Mouse (Mus musculus) spleen, adult 2 months (tissue): Measurements from ENCODE around the gene Ptk7. TPM values are rescaled to one million over a fixed set of nuclear protein-coding genes. Genes with fewer than 3 reads are reported as not detected.

ENCODE experiments used
- DNase-seq, 2 experiments: peaks; one replicate each; pipeline versions ENCODE4 v3.0.0 to v3.0.0-alpha.2; 2012 to 2021; ENCODE audit warnings: low spot score in 2 of 2, low read depth in 1 of 2
- H3K27ac ChIP-seq: fragments of 200-500 bp; 2 replicates; pipeline ENCODE4 v1.5.1; 2012; ENCODE audit warnings: low read length, inconsistent platforms; ENCODE audit not compliant: insufficient read depth
- H3K27me3 ChIP-seq: fragments of 200-500 bp; 2 replicates; pipeline ENCODE4 v1.6.1; 2012; ENCODE audit warnings: mild to moderate bottlenecking, moderate library complexity, low read length, inconsistent platforms; ENCODE audit not compliant: control insufficient read depth, insufficient read depth
- H3K36me3 ChIP-seq: fragments of 200-500 bp; 2 replicates; pipeline ENCODE4 v1.6.1; 2012; ENCODE audit warnings: mild to moderate bottlenecking, low read length, inconsistent platforms; ENCODE audit not compliant: control insufficient read depth, insufficient read depth
- H3K4me1 ChIP-seq: fragments of 200-500 bp; 2 replicates; pipeline ENCODE4 v1.6.1; 2011; ENCODE audit warnings: inconsistent platforms; ENCODE audit not compliant: control insufficient read depth, insufficient read depth, insufficient read length
- H3K4me3 ChIP-seq: fragments of 200-500 bp; 2 replicates; pipeline ENCODE4 v1.5.1; 2011; ENCODE audit warnings: mild to moderate bottlenecking, inconsistent platforms; ENCODE audit not compliant: insufficient read depth, insufficient read length; ENCODE audit errors: extremely low read depth
- CTCF ChIP-seq: fragments of 200-500 bp; IDR thresholded peaks from 2 replicates; pipeline ENCODE4 v1.5.1; 2011; ENCODE audit warnings: mild to moderate bottlenecking, inconsistent platforms; ENCODE audit not compliant: insufficient read depth, insufficient read length, insufficient replicate concordance; ENCODE audit errors: extremely low read depth
- POLR2A ChIP-seq: fragments of 200-500 bp; IDR thresholded peaks from 2 replicates; pipeline ENCODE4 v1.6.1; 2011; ENCODE audit warnings: low read depth, low read length, inconsistent platforms
- WGBS: fragments of 180-500 bp; shearing (Covaris S2); methylation state at CpG from one replicate; pipeline ENCODE4 v1.1.7; 2018; 5-methylcytosine and 5-hydroxymethylcytosine counted together
- polyA plus RNA-seq: library from polyadenylated mRNA; depleted of rRNA; stranded (reverse); fragments of >200 nt; gene quantifications from 2 replicates; pipeline ENCODE4 v1.2.3, GENCODE M21; 2012

Ptk7 gene
- polyA plus RNA-seq, 1 experiment: 8.5 TPM

DNA sequence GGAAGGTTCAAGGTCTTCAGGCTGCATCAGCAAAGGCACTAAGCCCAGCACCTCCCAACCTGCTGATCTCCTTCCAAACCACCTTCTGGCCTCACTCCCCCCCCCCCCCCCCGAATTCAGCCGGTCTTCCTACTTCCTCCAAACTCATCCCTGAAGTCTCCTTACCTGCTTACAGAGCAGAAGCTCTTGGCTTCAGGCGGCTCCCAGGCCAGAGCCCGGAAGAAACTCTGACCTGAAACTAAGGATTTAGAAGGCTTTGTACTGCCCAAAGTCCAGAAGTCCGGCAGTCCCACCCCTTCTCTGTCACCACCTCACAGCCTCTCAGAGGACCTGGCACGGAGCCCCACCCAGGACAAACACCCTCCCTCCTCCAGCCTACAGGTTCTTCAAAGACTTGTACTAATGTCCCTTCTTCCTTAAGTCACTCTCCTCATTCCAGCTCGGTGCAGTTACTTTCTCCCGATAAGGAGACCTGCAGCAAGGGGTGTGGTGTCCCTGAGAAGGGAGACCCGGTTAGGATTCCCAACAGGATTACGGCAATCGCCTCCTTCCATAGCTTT, 15.7 kb upstream of the Ptk7 start:
- TF ChIP-seq POLR2A (no peak), CTCF (no peak)
- WGBS: 19% methylated on average over 11 of the region's 11 CpGs
- H3K27ac ChIP-seq: peak overlapping the region; percentile 34; the same call in 1 of the 2 replicates
- peaks cover 5% of the 10 kb centered on the region; the same call in 1 of the 2 replicates for H3K4me1 ChIP-seq
- H3K36me3 ChIP-seq: peaks cover 6% of the 10 kb centered on the region
- no peaks in the 10 kb centered on the region for H3K27me3 ChIP-seq
- H3K4me3 ChIP-seq: peak overlapping the region; percentile 70
- no peak for DNase-seq

DNA sequence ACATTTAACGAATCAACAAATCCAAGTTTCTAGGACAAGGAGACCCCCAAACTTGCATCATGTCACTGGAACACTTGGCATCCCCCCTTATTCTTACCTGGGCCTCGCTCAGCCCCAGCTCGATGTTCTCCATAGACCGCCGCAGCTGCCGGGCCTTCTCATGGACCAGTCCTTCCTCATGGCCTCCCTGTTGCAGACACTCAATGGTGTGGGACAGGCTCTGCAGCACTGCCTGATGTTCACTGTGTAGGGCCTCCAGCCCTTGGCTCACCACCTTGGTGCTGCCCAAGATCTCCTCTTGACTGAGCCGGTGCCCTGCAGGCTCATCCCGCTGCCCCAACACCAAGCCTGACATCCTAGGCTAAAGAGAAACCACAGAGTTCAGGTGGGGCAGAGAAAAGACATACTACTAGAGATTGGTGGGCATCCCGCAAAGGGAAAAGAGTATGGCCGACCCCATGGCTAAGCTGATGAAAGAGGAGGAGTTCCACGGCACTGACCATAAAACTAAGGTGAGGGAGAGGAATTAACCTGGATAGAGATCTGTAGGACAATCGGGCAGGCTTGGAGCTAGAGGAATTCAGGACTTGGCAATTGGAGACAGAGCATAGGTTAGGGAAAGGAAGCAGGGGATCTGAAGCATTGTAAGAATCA, 15.0 kb upstream of the Ptk7 start:
- WGBS: 87% methylated on average over 12 of the region's 12 CpGs

DNA sequence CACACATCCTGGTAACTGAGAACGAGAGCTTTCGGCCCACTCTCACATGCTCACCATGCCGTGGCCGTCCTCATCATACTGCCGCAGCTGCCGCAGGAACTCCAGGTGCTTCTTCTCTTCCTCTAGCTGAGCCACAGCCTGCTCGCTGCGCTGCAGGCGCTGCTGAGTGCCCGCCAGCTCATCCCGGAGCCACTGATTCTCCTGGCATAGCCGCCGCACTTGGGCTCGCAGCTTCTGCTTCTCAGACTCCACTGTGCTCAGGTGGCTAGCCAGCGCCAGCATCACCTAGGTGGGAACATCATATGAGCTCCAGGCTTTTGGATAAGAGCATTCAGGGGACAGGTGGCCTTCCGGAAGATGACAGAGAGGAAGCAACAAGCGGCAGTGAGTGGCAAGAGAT, 12.8 kb upstream of the Ptk7 start:
- H3K36me3 ChIP-seq: peaks cover 13% of the 10 kb centered on the region
- WGBS: 96% methylated on average over 17 of the region's 17 CpGs
- DNase-seq: no peak
- TF ChIP-seq POLR2A: no peak
- no peak for TF ChIP-seq CTCF
- H3K4me3 ChIP-seq: no peak overlapping the region
- H3K27ac ChIP-seq: no peak overlapping the region
- no peaks in the 10 kb centered on the region for H3K27me3 ChIP-seq
- H3K4me1 ChIP-seq: peaks cover 3% of the 10 kb centered on the region; the same call in 1 of the 2 replicates

More for the DNA sequence above, 15.0 kb upstream of the Ptk7 start:
- Histone ChIP-seq H3K36me3 (peaks cover 10% of the 10 kb centered on the region), H3K27ac (no peak overlapping the region), H3K4me3 (no peak overlapping the region), H3K4me1 (peaks cover 3% of the 10 kb centered on the region; the same call in 1 of the 2 replicates), H3K27me3 (no peaks in the 10 kb centered on the region)
- no peak for DNase-seq
- TF ChIP-seq CTCF: no peak
- TF ChIP-seq POLR2A: no peak

DNA sequence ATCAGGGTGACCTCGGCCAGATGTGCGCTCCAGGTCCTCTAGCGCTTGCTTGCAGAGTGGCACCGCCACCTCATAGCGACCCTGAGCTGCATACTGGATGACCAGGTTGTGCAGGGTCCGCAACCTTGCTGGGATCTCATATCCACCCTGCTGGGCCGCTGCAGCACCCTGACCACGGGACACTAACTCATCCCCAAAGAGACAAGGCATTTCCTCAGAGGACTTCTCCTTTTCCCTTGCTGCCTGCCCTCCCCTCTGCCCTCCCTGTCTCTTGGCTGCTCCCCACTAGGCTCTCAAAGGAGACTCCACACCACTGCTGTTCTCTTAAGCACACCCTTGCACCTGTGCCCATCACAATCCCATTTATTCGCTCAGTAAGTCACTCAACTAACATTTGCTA, 10.6 kb upstream of the Ptk7 start:
- Histone ChIP-seq H3K27me3 (no peaks in the 10 kb centered on the region), H3K36me3 (peaks cover 15% of the 10 kb centered on the region), H3K27ac (no peak overlapping the region), H3K4me3 (no peak overlapping the region), H3K4me1 (no peaks in the 10 kb centered on the region; the same call in 1 of the 2 replicates)
- no peak for TF ChIP-seq POLR2A
- no peak for TF ChIP-seq CTCF
- DNase-seq: no peak
- 58% methylated on average over 9 of the region's 9 CpGs for WGBS

DNA sequence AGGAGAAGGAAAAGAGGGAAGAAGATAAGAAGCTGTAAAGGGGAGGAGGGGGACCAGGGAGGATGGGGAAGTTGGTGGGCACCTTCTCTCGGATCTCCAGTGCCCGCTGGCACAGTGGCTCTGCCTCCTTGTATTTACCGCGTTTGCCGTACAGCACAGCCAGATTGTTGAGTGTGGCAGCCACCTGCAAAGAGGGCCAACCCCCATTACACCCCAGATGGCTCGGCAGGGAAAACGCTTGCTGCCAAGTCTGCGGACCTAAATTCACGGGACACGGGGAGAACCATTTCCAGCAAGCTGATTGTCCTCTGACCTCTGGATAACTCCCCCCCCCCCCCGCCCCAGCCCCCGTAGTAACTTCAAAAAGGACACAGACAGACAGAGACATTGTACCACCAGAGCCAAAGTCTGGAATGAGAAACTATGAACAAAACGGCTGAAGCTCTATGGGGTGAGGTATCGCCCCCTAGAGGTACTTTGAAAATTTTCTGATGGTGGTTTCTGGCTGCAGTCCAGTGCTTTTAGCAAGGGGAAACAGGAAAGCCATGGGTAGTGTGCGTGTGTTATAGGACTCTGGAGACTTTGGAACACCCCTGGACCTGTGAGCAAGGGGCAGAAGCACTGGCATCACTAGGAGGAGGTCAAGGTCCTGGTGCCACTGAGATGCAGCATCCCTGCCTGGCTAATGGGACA, 7.7 kb upstream of the Ptk7 start:
- H3K27ac ChIP-seq: no peak overlapping the region
- peaks cover 13% of the 10 kb centered on the region for H3K36me3 ChIP-seq
- no peaks in the 10 kb centered on the region for H3K27me3 ChIP-seq
- no peak overlapping the region for H3K4me3 ChIP-seq
- H3K4me1 ChIP-seq: no peaks in the 10 kb centered on the region; the same call in 1 of the 2 replicates
- TF ChIP-seq POLR2A (no peak), CTCF (peak; percentile 39; the same call in 1 of the 2 replicates)
- 10% methylated on average over 15 of the region's 15 CpGs for WGBS
- DNase-seq: peak in 1 of 2 experiments; percentile 49

DNA sequence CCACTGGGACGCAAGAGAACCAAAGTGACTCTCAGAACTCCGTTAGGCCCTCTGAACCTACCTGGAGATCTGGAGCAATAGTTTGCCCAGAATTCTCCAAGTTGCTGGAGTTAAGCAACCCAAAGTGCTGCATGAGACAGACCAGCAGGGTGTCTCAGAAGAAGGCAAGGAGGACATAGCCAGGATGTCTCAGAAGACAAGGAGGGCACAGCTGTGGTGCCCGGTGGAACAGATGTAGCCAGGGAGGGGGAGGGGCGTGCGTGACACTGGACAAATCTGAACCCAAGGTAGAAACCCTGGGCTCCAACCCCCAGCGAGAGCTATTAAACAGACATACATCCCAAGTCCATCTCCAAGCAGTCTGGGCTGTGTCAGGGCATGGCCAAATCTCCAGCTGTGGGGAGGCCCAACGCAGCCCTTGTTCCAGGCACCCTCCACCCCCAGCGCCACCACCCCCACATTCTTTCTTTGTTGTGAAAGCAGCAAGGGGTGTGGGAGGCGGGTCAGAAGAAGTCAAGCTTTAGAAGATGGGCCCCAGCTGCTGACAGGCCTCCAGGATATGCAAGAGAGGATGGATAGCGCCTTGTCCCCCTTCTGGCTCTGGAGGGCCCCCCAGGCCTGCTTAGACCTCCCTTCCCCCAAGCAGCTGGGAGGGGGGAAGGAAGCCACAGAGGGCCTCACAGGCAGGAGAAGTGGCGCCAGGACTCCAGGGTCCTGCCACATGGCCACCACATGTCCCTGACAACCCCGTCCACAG, 559 bp upstream of the Ptk7 start:
- Histone ChIP-seq H3K27me3 (peaks cover 7% of the 10 kb centered on the region), H3K36me3 (peaks cover 1% of the 10 kb centered on the region), H3K4me3 (no peak overlapping the region), H3K4me1 (peaks cover 4% of the 10 kb centered on the region; the same call in 1 of the 2 replicates), H3K27ac (peak overlapping the region; percentile 38; the same call in 1 of the 2 replicates)
- TF ChIP-seq CTCF: no peak
- no peak for TF ChIP-seq POLR2A
- DNase-seq: no peak
- WGBS: 29% methylated on average over 12 of the region's 12 CpGs
